Mouse (Mus musculus) spleen, adult 2 months (tissue): ENCODE data around the gene Grid1.

Experiments
- CTCF ChIP-seq: fragments of 200-500 bp; IDR thresholded peaks from 2 replicates; pipeline ENCODE4 v1.5.1; 2011; ENCODE audit warnings: mild to moderate bottlenecking, inconsistent platforms; ENCODE audit not compliant: insufficient read depth, insufficient read length, insufficient replicate concordance; ENCODE audit errors: extremely low read depth
- POLR2A ChIP-seq: fragments of 200-500 bp; IDR thresholded peaks from 2 replicates; pipeline ENCODE4 v1.6.1; 2011; ENCODE audit warnings: low read depth, low read length, inconsistent platforms

DNA sequence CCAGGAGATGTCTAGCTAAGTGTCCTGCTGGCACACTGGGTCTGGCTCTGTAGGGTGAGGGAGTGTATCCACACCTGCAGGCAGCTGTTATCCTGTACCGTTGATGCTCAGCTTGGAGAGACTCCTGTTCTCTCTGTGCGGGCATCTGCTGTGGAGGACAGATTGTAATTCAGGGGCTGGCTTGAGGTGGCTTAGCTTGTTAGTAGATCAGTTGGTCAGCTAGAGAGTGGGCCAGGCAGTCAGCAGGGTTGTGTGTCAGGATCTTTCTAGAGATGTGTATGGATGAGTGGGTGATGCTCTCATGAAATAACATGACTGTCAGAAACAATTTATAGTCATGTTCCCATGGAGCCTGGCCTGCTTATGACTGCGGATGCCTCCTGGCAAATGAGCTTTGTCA, 24.3 kb downstream of the Grid1 start:
- TF ChIP-seq CTCF, result no peak
- no peak for TF ChIP-seq POLR2A
